Mouse (Mus musculus) stomach, postnatal 0 days (tissue): ENCODE data around the gene Hoxc5.

Source experiments
- CTCF ChIP-seq: IDR thresholded peaks from 2 replicates; pipeline ENCODE4 v1.5.1; 2016; ENCODE audit warnings: antibody characterized with exemption, low read depth, mild to moderate bottlenecking, moderate library complexity
- EP300 ChIP-seq: optimal IDR thresholded peaks from 2 replicates; pipeline ENCODE3; 2016; ENCODE audit warnings: antibody characterized with exemption

DNA sequence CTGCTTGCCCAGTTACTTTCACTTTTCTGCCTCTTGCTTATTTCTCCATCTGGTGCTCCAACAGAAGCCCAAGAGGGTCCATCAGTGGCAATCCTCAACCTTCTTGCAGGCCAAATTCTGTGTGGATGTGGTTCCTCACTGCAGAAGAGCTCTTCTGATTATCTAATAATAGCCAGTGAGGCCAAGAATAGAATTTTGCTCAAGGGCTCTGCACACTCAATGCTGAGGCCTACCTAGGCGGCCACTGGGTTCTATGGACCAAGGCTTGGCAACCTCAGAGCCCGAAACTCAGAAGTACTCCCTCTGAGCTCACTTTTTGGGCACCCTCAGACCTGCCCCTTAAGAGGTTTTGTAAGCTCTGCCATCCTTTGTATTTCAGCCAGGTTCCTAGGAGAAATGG is 34.1 kb downstream of the Hoxc5 start:
- TF ChIP-seq CTCF, result no peak
- no peak for TF ChIP-seq EP300
